Mouse (Mus musculus) G1E-ER4 (cell line): ENCODE data around the gene Vps25. TPM values are rescaled to one million over a fixed set of nuclear protein-coding genes. Genes with fewer than 3 reads are reported as not detected.

ENCODE experiments used
- GATA1 ChIP-seq: IDR thresholded peaks from one replicate; pipeline ENCODE4 v1.8.0; 2012; ENCODE audit warnings: low read length, inconsistent platforms
- polyA plus RNA-seq: library from polyadenylated mRNA; stranded (reverse); fragments of >175 nt; gene quantifications from 2 replicates; pipeline ENCODE4 v1.2.3, GENCODE M21; 2012

Vps25 gene
- polyA plus RNA-seq, 1 experiment = 174 TPM

DNA sequence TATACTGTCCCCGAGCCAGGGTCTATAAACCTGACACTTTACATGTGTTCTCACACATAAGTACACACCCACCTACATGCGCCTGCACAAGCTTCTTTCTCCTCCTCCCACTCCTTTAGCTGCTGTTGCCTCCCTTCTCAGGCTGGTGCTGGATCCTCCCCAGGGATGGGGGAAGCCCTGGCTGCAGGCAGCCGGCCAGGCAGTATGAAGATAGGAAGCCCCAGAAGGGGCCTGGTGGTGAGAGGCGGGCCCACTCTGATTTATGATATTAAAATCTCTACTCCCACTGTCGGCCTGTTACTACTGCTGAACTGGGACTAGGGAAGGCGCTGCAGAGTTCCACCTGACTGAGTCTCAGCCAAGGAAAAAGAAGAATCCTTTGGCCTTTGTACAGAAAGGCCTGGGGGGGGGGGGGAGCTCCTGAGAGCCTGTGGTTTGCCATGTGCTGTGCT, 5.8 kb downstream of the Vps25 start:
- no peak for TF ChIP-seq GATA1

DNA sequence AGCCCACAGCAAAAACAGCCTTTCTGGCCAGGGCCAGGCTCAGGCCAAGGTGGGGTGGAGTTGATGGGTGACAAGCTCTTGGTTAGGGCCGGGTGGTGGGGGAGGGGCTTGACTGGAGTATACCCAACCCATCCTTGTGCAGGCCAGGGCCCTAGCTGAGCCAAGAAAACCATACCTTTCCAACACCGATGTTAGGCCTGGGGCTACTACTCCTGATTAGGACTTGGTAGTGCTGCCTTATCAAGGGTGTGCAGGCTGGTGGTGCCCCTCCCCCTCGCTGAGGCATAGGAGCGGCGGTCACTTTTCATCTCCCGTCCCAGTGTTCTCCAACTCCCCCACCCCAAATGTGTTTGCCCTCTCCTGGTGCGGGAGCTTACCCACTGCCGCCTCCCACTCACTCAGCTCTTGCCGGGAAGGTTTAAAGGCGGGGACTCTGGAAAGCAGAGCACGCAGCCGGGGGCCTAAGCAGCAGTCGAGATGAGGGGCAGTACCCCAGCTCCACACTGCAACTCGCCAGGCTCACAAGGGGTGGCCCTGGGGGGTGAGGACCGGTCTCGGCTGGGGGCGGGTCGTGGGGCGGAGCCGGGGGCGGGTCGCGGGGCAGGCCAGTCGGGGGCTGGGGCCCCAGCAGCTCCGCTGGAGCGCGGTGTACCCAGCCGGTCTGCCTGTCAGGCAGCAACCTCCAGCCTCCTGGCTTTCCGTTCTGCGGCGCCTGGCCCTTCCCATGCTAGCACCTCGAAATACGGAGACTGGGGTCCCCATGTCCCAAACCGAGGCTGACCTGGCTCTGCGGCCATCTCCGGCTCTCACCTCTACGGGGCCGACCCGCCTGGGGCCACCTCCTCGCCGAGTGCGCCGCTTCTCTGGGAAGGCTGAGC, 6.7 kb downstream of the Vps25 start, which contains the start of gene Wnk4:
Gene Wnk4, plus strand, starts transcription at position 620 of the 878 bp plus-strand sequence.
- TF ChIP-seq GATA1 = peak; percentile 29

DNA sequence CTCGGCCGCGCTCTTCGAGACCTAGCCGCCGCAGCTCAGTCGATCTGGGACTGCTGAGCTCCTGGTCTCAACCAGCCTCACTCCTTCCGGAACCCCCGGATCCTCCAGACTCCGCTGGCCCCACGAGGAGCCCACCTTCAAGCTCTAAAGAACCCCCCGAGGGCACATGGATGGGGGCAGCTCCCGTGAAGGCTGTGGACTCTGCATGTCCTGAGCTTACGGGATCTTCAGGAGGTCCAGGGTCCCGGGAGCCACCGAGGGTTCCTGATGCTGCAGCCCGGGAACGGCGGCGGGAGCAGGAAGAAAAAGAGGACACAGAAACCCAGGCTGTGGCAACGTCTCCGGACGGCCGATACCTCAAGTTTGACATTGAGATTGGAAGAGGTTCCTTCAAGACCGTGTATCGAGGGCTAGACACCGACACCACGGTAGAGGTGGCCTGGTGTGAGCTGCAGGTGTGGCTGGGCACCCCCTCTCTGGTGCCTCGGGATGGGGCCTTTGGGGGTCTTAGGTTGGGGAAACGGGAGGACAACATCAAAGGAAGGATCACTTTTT, 7.4 kb downstream of the Vps25 start:
- TF ChIP-seq GATA1 = no peak

DNA sequence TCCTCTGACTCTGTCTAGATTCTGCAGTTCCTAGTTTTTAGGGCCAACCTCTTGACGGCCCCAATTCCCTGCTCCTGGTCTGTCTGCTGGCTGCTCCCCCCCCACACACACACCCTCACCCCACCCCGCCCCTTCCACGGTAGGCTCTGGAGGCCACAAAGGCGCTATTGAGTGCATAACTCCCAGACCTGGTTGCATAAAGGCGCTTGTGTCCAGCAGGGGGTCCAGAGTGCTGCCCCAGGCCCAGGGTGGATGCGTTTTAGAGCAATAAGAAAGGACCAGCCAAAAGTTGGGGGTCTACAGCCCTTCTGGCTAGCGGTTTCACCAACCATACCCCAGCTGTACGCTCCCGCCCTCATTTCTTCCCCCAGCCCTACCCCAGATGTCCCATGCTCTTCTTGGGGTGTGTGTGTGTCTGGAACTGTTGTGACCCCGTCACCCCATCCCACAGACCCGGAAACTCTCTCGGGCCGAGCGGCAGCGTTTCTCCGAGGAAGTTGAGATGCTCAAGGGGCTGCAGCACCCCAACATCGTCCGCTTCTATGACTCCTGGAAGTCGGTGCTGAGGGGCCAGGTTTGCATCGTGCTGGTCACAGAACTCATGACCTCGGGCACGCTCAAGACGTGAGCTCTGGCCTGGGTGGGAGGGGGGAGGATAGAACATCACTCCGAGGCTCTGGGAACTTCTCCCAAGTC, 8.9 kb downstream of the Vps25 start:
- TF ChIP-seq GATA1 = no peak

DNA sequence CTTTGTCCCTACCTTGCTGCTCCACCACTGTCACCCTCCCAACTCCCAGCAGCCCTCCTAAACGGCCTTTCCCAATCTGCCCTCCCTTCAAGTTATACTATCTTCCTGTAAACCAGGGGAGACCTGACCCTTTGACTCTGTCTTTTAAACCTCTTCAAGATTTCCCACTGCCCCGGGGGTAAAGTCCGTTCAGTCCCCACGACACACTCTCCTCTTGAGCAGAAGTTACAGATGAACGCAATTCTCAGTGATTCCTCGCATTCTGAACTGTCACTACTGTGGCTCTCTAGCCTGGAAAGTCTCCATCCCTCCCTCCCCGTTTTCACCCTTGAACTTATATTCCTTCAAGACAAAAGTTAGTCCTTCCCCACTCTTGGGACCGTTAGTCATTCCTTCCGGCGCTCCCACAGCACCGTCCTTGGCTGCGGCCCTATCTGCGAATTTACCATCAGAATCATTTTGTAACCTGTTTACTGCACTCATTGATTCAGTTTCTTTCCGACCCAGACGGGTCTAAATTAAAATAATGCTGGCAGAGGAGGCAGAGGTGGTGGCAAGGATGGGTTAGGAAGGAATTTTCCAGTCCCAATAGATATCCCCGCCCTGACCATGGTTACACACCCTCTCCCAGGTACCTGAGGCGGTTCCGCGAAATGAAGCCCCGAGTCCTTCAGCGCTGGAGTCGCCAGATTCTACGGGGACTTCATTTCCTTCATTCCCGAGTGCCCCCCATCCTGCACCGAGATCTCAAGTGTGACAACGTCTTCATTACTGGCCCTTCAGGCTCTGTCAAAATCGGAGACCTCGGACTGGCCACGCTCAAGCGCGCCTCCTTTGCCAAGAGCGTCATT, 9.9 kb downstream of the Vps25 start:
- TF ChIP-seq GATA1 = no peak

DNA sequence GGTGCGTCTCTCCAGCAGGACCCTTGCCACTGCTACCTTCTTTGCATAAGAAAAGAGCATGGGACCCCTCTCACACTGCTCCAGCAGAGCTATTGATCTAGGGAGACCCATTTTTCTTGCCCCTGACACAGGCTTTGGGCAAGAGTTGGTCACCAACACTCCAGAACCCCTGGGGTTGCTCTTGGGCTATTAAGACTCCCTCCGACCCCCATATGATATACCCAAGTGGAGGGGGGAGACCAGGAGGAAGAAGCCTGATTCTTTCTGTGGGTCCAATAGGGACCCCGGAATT, 10.4 kb downstream of the Vps25 start:
- no peak for TF ChIP-seq GATA1

DNA sequence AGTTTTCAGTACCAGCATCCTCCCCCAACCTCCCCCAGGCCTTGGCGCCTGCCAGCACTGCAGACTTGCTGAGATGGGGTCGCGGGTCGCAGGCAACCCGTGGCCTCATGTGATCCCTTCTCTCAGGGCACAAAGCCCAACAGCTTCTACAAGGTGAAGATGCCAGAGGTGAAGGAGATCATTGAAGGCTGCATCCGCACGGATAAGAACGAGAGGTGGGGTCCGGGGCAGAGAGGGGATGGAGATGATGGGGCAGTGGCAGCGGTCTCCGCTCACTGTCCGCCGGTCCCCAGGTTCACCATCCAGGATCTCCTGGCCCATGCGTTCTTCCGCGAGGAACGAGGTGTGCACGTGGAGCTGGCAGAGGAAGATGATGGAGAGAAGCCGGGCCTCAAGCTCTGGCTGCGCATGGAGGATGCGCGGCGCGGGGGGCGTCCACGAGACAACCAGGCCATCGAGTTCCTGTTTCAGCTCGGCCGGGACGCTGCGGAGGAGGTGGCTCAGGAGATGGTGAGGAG, 11.5 kb downstream of the Vps25 start:
- TF ChIP-seq GATA1 = no peak

DNA sequence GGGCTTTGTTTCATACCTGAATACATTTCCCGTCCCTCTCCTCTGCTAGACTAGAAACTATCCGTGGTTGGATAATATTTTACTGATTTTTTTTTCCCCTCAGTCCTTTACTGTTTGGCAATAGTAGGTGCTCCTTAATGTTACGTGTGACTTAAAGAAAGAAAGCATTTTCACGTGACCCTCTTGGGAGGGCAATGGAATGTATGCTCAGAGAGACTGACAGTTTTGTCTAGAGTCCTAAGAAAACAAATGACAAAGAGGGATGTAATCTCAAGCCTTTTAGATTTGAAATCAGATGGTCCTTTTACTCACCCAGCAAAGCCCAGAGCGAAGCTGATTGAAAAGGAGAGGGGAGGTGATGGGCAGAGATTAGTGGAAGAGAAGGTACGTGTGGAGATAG, 12.4 kb downstream of the Vps25 start:
- TF ChIP-seq GATA1 = no peak

DNA sequence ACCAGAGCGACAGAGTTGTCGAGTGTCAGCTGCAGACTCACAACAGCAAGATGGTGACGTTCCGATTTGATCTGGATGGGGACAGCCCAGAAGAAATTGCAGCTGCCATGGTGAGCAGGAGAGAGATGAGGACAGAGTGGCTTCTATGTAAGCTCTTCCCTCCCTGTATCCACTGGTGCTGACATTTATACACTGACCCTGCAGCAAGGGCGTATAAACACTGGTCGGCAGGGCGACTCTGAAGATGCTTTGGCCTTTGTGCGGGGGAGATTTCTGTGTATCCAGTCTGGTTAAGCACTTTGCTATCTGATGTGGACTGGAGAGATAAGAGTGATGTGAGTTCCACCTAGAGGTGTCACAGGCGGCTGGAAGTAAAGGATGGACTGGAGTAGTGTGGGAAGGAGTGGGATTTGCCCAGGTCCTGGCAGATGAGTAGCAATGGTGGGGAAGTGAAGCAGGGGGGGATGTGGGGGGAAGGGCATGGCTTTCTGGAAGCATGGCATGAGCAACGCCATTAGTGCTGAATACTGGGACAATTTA, 16.1 kb downstream of the Vps25 start:
- peak; percentile 13 for TF ChIP-seq GATA1

DNA sequence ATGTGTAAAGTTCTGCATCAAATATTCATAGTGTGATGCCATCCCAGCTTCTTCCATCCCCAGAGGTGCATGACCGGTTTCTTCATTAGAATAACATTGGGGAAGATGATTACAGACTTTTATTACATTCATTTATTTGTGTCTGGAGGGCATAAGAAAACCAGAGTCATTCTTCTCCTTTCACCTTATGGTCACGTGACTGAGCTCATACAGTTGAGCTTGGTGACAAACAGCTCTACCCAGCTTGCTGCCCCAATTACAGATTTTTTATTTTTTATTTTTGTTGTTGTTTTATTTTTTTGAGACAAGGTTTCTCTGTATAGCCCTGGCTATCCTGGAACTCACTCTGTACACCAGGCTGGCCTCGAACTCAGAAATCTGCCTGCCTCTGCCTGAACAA, 18.9 kb downstream of the Vps25 start:
- TF ChIP-seq GATA1 = no peak

DNA sequence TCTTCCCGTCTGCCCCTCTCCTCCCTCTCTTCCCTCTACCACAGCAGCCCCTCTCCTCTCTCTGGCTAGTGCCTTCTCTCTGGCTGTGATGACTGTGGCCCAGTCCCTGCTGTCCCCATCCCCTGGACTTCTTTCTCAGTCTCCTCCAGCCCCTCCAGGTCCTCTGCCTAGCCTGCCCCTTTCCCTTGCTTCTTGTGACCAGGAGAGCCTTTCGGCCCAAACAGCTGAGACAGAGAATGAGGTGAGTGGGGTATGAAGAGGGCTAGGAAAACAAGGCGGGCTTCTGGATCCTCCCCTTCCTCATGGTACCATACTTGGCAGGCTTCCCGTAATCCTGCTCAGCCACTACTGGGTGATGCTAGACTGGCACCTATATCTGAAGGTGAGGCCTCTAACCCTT, 21.8 kb downstream of the Vps25 start:
- no peak for TF ChIP-seq GATA1

DNA sequence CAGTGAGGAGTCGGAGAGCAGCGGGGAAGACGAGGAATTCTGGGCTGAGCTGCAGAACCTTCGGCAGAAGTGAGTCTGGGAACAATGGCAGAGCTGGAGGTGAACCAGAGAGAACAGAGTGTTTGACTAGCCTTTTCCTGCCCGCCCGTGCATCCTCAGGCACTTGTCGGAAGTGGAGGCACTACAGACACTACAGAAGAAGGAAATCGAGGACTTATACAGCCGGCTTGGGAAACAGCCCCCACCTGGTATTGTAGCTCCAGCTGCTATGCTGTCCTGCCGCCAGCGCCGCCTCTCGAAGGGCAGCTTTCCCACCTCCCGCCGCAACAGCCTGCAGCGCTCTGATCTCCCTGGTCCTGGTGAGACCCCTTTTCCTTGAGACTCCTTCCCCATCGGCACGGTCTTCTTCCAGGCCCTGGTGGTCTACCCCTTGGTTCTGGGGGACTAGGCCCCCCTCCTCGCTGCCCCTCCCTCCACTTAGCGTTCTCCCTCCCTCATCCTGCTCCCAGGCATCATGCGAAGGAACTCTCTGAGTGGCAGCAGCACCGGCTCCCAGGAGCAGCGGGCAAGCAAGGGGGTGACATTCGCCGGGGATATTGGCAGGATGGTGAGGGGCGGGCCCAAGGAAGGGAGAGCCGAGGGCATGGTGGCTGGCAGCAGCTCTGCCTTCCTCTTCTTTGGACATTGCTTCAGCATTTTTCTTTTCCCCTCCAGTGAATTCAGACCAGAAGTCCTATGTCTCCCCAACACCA, 23.0 kb downstream of the Vps25 start:
- no peak for TF ChIP-seq GATA1

DNA sequence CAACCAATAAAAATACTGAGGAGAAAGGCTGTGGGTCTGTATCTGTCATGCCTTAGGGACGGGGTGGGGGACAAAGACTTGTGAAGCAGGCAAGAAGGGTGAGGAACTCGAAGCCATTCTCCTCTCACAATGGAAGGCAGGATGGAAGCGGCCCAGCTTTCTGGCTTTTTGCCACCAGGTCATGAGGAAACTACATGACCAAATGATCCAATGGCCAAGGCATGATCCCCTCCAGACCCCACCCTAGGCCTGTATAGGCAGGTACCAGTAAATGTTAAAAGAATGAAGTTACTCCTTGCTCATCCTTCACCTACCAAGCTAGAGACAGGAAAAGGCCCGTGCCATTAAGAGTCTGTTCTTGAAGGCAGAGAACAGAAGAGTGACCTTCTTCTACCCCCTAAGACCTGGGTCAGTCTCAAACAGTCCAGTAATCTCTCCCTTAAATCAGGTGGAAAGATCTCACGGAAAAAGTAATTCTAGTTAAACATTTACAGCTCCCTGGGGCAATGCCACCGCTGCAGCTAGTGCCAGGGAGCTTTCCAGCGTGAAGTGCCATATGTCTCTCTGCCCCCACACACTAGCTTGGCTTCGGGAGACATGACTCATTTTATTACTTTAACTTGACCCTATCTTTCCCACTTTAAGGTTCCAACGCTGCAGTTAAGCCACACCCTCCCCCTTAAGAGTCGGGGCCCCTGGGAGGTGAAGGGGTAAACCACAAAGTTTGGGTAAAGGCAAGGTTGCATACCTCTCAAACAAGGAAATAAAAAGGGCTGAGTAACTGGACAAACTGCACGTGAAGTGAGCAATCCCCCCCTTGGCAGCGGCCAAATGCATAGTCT, 24.1 kb downstream of the Vps25 start:
- no peak for TF ChIP-seq GATA1
